Mouse (Mus musculus) lung, postnatal 0 days (tissue): ENCODE data around the gene Npy1r.

Experiments
- CTCF ChIP-seq: IDR thresholded peaks from 2 replicates; pipeline ENCODE4 v1.5.1; 2016; ENCODE audit warnings: antibody characterized with exemption, mild to moderate bottlenecking
- EP300 ChIP-seq: IDR thresholded peaks from 2 replicates; pipeline ENCODE4 v1.6.1; 2016; ENCODE audit warnings: antibody characterized with exemption, mild to moderate bottlenecking, control low read depth

DNA sequence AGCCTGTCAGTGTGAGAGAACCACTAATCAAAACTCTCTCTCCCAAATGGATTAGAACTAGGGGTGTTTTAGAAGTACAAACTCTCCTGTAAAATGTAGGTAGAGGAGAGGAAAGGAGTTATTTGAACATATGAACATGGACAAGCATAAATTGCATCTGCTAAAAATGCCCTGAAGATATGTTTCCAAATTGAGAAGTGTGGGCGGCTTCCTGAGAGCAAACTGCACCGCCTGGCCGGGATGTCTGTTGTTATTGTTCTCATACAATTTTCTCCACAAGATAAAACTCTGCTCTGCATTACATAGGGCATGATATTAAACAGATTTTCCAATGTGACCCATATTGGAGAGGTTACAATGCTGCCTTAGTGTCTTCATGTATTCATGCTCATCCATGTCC is 48.6 kb downstream of the Npy1r start:
- TF ChIP-seq CTCF: no peak
- no peak for TF ChIP-seq EP300
